In the genomic region with DNA sequence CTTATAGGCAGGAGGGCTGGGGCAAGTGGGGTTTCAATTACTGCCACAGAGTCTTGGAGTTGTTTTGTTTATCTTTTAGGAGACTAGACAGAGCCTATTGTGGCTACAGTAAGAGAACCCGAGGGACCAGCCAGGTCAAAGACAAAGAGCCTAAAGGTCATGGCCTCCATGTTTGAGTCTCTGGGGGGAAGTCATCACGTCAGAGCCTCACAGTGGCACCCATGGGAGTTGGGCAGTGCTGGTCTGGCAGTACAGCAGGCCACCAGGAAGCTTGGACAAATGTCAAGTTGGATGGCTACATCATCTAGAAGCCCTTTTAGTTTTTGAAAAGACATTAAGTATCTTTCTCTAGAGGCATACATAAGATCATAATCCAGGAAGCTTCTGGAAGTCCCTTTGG, we compare ENCODE assay signal across 19 mouse cellular contexts.
"Had no signal": no experiment of that assay in that cellular context is flagged by ENCODE, and none has a peak within 500 bp of the region (broad histone marks: within the 10 kb centered on the region; RNA-seq: fewer than 3 reads in every experiment).

No protein-coding gene starts in this region.

- H3K9me3 ChIP-seq: midbrain, embryonic 10.5 days; midbrain, embryonic 12.5 days; neural tube, embryonic 13.5 days; neural tube, embryonic 15.5 days had no signal

- DNase-seq: lung, adult 18-20 months; lung, embryonic 14.5 days; lung, postnatal 10 days; lung, postnatal 4 days; midbrain, embryonic 14.5 days; retina, postnatal 1 day; right cerebral cortex, adult 18-20 months; right cerebral cortex, postnatal 25 days; right cerebral cortex, postnatal 4 days; spleen, adult 18-20 months; thymus, adult 18-20 months; thymus, postnatal 14 days; thymus, postnatal 36 days had no signal

- H3K27me3 ChIP-seq: midbrain, embryonic 12.5 days; neural tube, embryonic 13.5 days; neural tube, embryonic 15.5 days had no signal

- H3K4me2 ChIP-seq: lung, embryonic 14.5 days; midbrain, embryonic 12.5 days; neural tube, embryonic 13.5 days; neural tube, embryonic 15.5 days had no signal

- H3K27ac ChIP-seq: midbrain, embryonic 10.5 days; midbrain, embryonic 12.5 days; neural tube, embryonic 13.5 days; neural tube, embryonic 15.5 days had no signal

- H3K4me3 ChIP-seq: midbrain, embryonic 10.5 days; midbrain, embryonic 12.5 days; myocyte; neural tube, embryonic 13.5 days; neural tube, embryonic 15.5 days had no signal

- H3K4me1 ChIP-seq: midbrain, embryonic 12.5 days; neural tube, embryonic 13.5 days; neural tube, embryonic 15.5 days had no signal

- H3K36me3 ChIP-seq: midbrain, embryonic 10.5 days; midbrain, embryonic 12.5 days; neural tube, embryonic 13.5 days; neural tube, embryonic 15.5 days had no signal

- H3K9ac ChIP-seq: lung, embryonic 14.5 days; midbrain, embryonic 12.5 days; neural tube, embryonic 13.5 days; neural tube, embryonic 15.5 days had no signal

- ATAC-seq: midbrain, embryonic 16.5 days had no signal
